12 mouse cellular contexts compared by ENCODE assay signal in the genomic region with DNA sequence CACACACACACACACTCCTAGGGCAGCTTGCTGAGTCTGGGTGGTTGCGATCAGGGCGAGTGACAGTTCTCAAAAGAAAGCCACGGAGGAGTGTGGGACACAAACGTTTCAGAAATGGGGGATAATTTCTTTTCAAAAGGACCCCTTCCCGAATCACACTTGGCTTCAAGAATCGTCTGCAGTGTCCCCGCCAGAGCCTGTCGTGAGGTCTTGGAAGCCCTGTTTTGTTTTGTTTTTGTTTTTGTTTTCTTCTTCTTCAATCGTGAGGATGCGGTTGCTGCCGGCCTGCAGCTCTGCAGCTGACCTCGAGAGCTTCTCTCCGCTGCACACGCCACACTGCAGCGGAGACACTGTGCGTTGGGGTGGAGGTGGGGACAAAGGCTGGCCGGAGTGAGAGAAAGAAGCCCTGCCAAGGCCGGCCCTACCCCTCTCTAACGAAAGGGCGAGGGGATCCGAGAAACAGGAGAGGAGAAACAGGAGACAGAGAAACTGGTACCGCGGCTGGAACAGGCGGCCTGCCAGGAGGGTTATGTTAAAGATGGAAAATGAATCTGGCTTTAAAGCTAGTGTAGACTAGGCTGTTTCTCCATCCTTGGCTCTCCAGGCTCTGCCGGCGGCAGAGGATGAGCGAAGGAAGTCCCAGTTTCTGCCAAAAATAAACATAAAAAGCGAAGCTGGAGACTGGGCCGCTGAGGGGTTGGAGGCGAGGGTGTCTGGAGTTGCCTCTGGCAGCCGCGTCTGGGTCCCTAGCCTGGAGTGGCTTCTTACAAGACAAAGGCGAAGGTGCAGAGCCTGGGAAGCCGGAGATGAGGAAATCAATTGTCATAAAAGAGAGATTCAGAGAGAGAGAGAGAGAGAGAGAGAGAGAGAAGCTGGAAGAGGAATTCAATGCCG. TPM values are rescaled to one million over a fixed set of nuclear protein-coding genes. Genes with fewer than 3 reads are reported as not detected.
DNase-seq lines count a peak whose midpoint lies in the region; ATAC-seq and TF ChIP-seq lines count a peak whose summit lies in the region.
"Had no signal": no experiment of that assay in that cellular context is flagged by ENCODE, and none has a peak within 500 bp of the region (broad histone marks: within the 10 kb centered on the region; RNA-seq: fewer than 3 reads in every experiment).

No protein-coding gene starts in this region.

- peaks cover 27% of the 10 kb centered on the region for H3K27me3 ChIP-seq in kidney, embryonic 15.5 days
- H3K27me3 ChIP-seq in neural tube, embryonic 14.5 days (ENCODE audit: control insufficient read depth, insufficient read depth, low read length): no peaks in the 10 kb centered on the region

- TF ChIP-seq POLR2A in embryonic fibroblast, embryonic 13.5 days (IDR thresholded peaks at IDR 0.05; ENCODE audit: low read depth, low read length): no peak

- H3K27ac ChIP-seq in embryonic fibroblast, embryonic 13.5 days (ENCODE audit: insufficient read depth, low read length): peak overlapping the region; percentile 55
- peak overlapping the region; percentile 100 for H3K27ac ChIP-seq in kidney, embryonic 15.5 days
- H3K27ac ChIP-seq in neural tube, embryonic 14.5 days (ENCODE audit: low read depth, low read length): peak overlapping the region; percentile 100
- H3K27ac ChIP-seq: liver, embryonic 14.5 days had no signal

- H3K9ac ChIP-seq in kidney, embryonic 15.5 days: peak overlapping the region; percentile 46
- H3K9ac ChIP-seq in neural tube, embryonic 14.5 days (replicated peaks; ENCODE audit: low read depth, low read length): peak overlapping the region; percentile 100
- H3K9ac ChIP-seq: liver, embryonic 14.5 days had no signal

- H3K9me3 ChIP-seq in kidney, embryonic 15.5 days (replicated peaks): no peaks in the 10 kb centered on the region
- no peaks in the 10 kb centered on the region for H3K9me3 ChIP-seq in neural tube, embryonic 14.5 days (ENCODE audit: control insufficient read depth, low read length)

- H3K4me1 ChIP-seq in embryonic fibroblast, embryonic 13.5 days (ENCODE audit: control insufficient read depth, insufficient read depth, low read length): no peaks in the 10 kb centered on the region
- peaks cover 92% of the 10 kb centered on the region for H3K4me1 ChIP-seq in kidney, embryonic 15.5 days
- H3K4me1 ChIP-seq in neural tube, embryonic 14.5 days (ENCODE audit: control insufficient read depth, insufficient read depth, low read length): peaks cover 62% of the 10 kb centered on the region

- 3% methylated on average over 35 of the region's 35 CpGs for WGBS in kidney, embryonic 15.5 days
- WGBS in neural tube, embryonic 14.5 days: under 1% methylated on average over 35 of the region's 35 CpGs

- no peak overlapping the region for H3K4me3 ChIP-seq in embryonic fibroblast, embryonic 13.5 days (ENCODE audit: insufficient read depth, low read length)
- peak overlapping the region; percentile 80 for H3K4me3 ChIP-seq in kidney, embryonic 15.5 days (replicated peaks)
- H3K4me3 ChIP-seq in neural tube, embryonic 14.5 days (ENCODE audit: low read depth, low read length): peak overlapping the region; percentile 95

- H3K4me2 ChIP-seq in kidney, embryonic 15.5 days: peak overlapping the region; percentile 90
- peak overlapping the region; percentile 100 for H3K4me2 ChIP-seq in neural tube, embryonic 14.5 days (ENCODE audit: low read depth, low read length)

- 0 out of 2 replicates have a peak, but pooled peaks cover 4% of the 10 kb centered on the region for H3K36me3 ChIP-seq in kidney, embryonic 15.5 days
- no peaks in the 10 kb centered on the region for H3K36me3 ChIP-seq in neural tube, embryonic 14.5 days (ENCODE audit: control insufficient read depth, insufficient read depth, low read length)

- ATAC-seq in kidney, embryonic 15.5 days (replicated peaks; ENCODE audit: low FRiP score): no peak
- ATAC-seq in neural tube, embryonic 14.5 days (ENCODE audit: low read depth): no peak
- ATAC-seq: CD4-positive, CD25-positive, alpha-beta regulatory T cell, adult 4 months had no signal

- no peak for TF ChIP-seq CTCF in embryonic fibroblast, embryonic 13.5 days (IDR thresholded peaks at IDR 0.05; ENCODE audit: borderline replicate concordance, insufficient read depth, low read length)

- peak; percentile 63 for DNase-seq in kidney, adult 18-20 months
- no peak for DNase-seq in kidney, postnatal 14 days
- no peak for DNase-seq in retina, embryonic 14.5 days (ENCODE audit: low spot score)
- DNase-seq in spleen, postnatal 10 days (ENCODE audit: low spot score in 2 of 2): no peak
- DNase-seq: heart, adult 18-20 months; thymus, postnatal 14 days had no signal

RNA-seq across cellular contexts. Expression of a gene that starts 4.3 kb away (rescaled TPM):
- 11.7 and 20.1 TPM in 2 replicates for polyA plus RNA-seq in embryonic fibroblast, embryonic 13.5 days (2011; ENCODE audit: insufficient read length, low read depth, missing spikeins)
- 8.9 and 9.8 TPM in 2 replicates for polyA plus RNA-seq in kidney, embryonic 15.5 days (2015; fragmentation: Nextera tagmentation; extraction: Ambion mirVana)
- polyA plus RNA-seq in neural tube, embryonic 14.5 days (2014; fragmentation: Nextera tagmentation; extraction: Ambion mirVana): 78.6 and 120 TPM in 2 replicates
- polyA plus RNA-seq: CD4-positive, CD25-positive, alpha-beta regulatory T cell, adult 4 months had no signal

RNA-seq across cellular contexts. Expression of a gene that starts 6.1 kb away (rescaled TPM):
- polyA plus RNA-seq in embryonic fibroblast, embryonic 13.5 days (2011; ENCODE audit: insufficient read length, low read depth, missing spikeins): 43.5 and 51.7 TPM in 2 replicates
- polyA plus RNA-seq in kidney, embryonic 15.5 days (2015; fragmentation: Nextera tagmentation; extraction: Ambion mirVana): 22.3 and 27.2 TPM in 2 replicates
- 106 and 114 TPM in 2 replicates for polyA plus RNA-seq in neural tube, embryonic 14.5 days (2014; fragmentation: Nextera tagmentation; extraction: Ambion mirVana)
- polyA plus RNA-seq: cerebellum, adult 2 months had no signal

RNA-seq across cellular contexts. Expression of a gene that starts 9.0 kb away (rescaled TPM):
- polyA plus RNA-seq in embryonic fibroblast, embryonic 13.5 days (2011; ENCODE audit: insufficient read length, low read depth, missing spikeins): 13.1 and 22.5 TPM in 2 replicates
- 58.5 and 62.7 TPM in 2 replicates for polyA plus RNA-seq in kidney, embryonic 15.5 days (2015; fragmentation: Nextera tagmentation; extraction: Ambion mirVana)
- 120 and 133 TPM in 2 replicates for polyA plus RNA-seq in neural tube, embryonic 14.5 days (2014; fragmentation: Nextera tagmentation; extraction: Ambion mirVana)
- polyA plus RNA-seq: CD4-positive, CD25-positive, alpha-beta regulatory T cell, adult 4 months; cerebellum, adult 2 months had no signal

RNA-seq across cellular contexts. Expression of a gene that starts 14.9 kb away (rescaled TPM):
- polyA plus RNA-seq in embryonic fibroblast, embryonic 13.5 days (2011; ENCODE audit: insufficient read length, low read depth, missing spikeins): 9.6 and 14.1 TPM in 2 replicates
- 47.1 and 49.1 TPM in 2 replicates for polyA plus RNA-seq in kidney, embryonic 15.5 days (2015; fragmentation: Nextera tagmentation; extraction: Ambion mirVana)
- polyA plus RNA-seq in neural tube, embryonic 14.5 days (2014; fragmentation: Nextera tagmentation; extraction: Ambion mirVana): 138 and 141 TPM in 2 replicates
- polyA plus RNA-seq: CD4-positive, CD25-positive, alpha-beta regulatory T cell, adult 4 months had no signal

RNA-seq across cellular contexts. Expression of a gene that starts 25.7 kb away (rescaled TPM):
- 4.1 and 5.9 TPM in 2 replicates for polyA plus RNA-seq in embryonic fibroblast, embryonic 13.5 days (2011; ENCODE audit: insufficient read length, low read depth, missing spikeins)
- 18.8 and 20.2 TPM in 2 replicates for polyA plus RNA-seq in kidney, embryonic 15.5 days (2015; fragmentation: Nextera tagmentation; extraction: Ambion mirVana)
- polyA plus RNA-seq in neural tube, embryonic 14.5 days (2014; fragmentation: Nextera tagmentation; extraction: Ambion mirVana): 49.1 and 52.4 TPM in 2 replicates
- polyA plus RNA-seq: CD4-positive, CD25-positive, alpha-beta regulatory T cell, adult 4 months had no signal
